Mouse (Mus musculus) intestine, embryonic 14.5 days (tissue): ENCODE measurements around the gene Tll1. TPM values are rescaled to one million over a fixed set of nuclear protein-coding genes. Genes with fewer than 3 reads are reported as not detected.

ENCODE experiments used
- ATAC-seq: fragments of 200-750 bp; cut with Nextera tagmentation; replicated peaks from 2 replicates; pipeline ENCODE4 v1.8.0; 2017; ENCODE audit warnings: low read depth, moderate number of reproducible peaks, moderate TSS enrichment, moderate library complexity; ENCODE audit not compliant: low FRiP score, low TSS enrichment
- DNase-seq: peaks from one replicate; pipeline ENCODE4 v3.0.0-alpha.2; 2018; ENCODE audit warnings: low spot score
- H3K27ac ChIP-seq: fragments of 300-500 bp; sonication (generic); 2 replicates; pipeline ENCODE4 v1.5.1; 2014; ENCODE audit warnings: low read depth, mild to moderate bottlenecking, control low read depth
- H3K27me3 ChIP-seq: fragments of 300-500 bp; sonication (generic); replicated peaks from 2 replicates; pipeline ENCODE4 v1.6.1; 2014; ENCODE audit warnings: low read length, control low read depth; ENCODE audit not compliant: control insufficient read depth, insufficient read depth
- H3K36me3 ChIP-seq: fragments of 300-500 bp; sonication (generic); 2 replicates; pipeline ENCODE4 v1.6.1; 2014; ENCODE audit warnings: low read length, control low read depth; ENCODE audit not compliant: control insufficient read depth, insufficient read depth
- H3K4me1 ChIP-seq: fragments of 300-500 bp; sonication (generic); replicated peaks from 2 replicates; pipeline ENCODE4 v1.6.1; 2014; ENCODE audit warnings: low read length, control low read depth, mixed read lengths; ENCODE audit not compliant: control insufficient read depth, insufficient read depth
- H3K4me2 ChIP-seq: fragments of 300-500 bp; sonication (generic); 2 replicates; pipeline ENCODE4 v1.6.1; 2014; ENCODE audit warnings: low read length
- H3K4me3 ChIP-seq: fragments of 300-500 bp; sonication (generic); 2 replicates; pipeline ENCODE4 v1.5.1; 2014; ENCODE audit warnings: low read depth, low read length, control low read depth, mixed read lengths
- H3K9ac ChIP-seq: fragments of 300-500 bp; sonication (generic); 2 replicates; pipeline ENCODE4 v1.6.1; 2014; ENCODE audit warnings: mild to moderate bottlenecking, low read length
- H3K9me3 ChIP-seq: fragments of 300-500 bp; sonication (generic); 2 replicates; pipeline ENCODE4 v1.6.1; 2016; ENCODE audit warnings: low read length, control low read depth; ENCODE audit not compliant: control insufficient read depth
- WGBS: fragments of 180-500 bp; shearing (Covaris S2); extraction: QIAGEN DNeasy Blood & Tissue Kit; methylation state at CpG from one replicate; pipeline ENCODE4 v1.1.7; 2014; 5-methylcytosine and 5-hydroxymethylcytosine counted together
- polyA plus RNA-seq: library from polyadenylated mRNA; unstranded; fragments of >200 nt; fragmentation: Nextera tagmentation; extraction: Ambion mirVana; gene quantifications from 2 replicates; pipeline ENCODE4 v1.2.1, GENCODE M21; 2014

Tll1 gene
- polyA plus RNA-seq, 1 experiment from 2014 or later, result 2.3 TPM

GRCm38 (mm10) chr8:64047963-64048505, 158.0 kb downstream of the Tll1 start:
- WGBS, result 44% methylated on average over 9 of the region's 9 CpGs
- H3K27me3 ChIP-seq, result no peaks in the 10 kb centered on the region
- H3K36me3 ChIP-seq, result no peaks in the 10 kb centered on the region
- ATAC-seq (no peak), DNase-seq (no peak)
- H3K9me3 ChIP-seq, result no peaks in the 10 kb centered on the region
- no peak overlapping the region for H3K27ac ChIP-seq
- no peak overlapping the region for H3K9ac ChIP-seq
- H3K4me2 ChIP-seq, result no peak overlapping the region
- H3K4me3 ChIP-seq, result no peak overlapping the region
- no peaks in the 10 kb centered on the region for H3K4me1 ChIP-seq

GRCm38 (mm10) chr8:64041303-64041884, 164.7 kb downstream of the Tll1 start:
- ATAC-seq, result peak; percentile 85
- H3K27me3 ChIP-seq, result no peaks in the 10 kb centered on the region
- 11% methylated on average over 6 of the region's 6 CpGs for WGBS
- H3K4me3 ChIP-seq, result no peak overlapping the region
- no peaks in the 10 kb centered on the region for H3K9me3 ChIP-seq
- no peak overlapping the region for H3K4me2 ChIP-seq
- no peaks in the 10 kb centered on the region for H3K36me3 ChIP-seq
- no peak overlapping the region for H3K27ac ChIP-seq
- no peak overlapping the region for H3K9ac ChIP-seq
- DNase-seq, result no peak
- H3K4me1 ChIP-seq, result no peaks in the 10 kb centered on the region

GRCm38 (mm10) chr8:64030672-64031385, 175.2 kb downstream of the Tll1 start:
- H3K27me3 ChIP-seq, result no peaks in the 10 kb centered on the region
- H3K4me3 ChIP-seq, result no peak overlapping the region
- 69% methylated on average over 4 of the region's 4 CpGs for WGBS
- no peaks in the 10 kb centered on the region for H3K36me3 ChIP-seq
- H3K9ac ChIP-seq, result no peak overlapping the region
- no peak overlapping the region for H3K4me2 ChIP-seq
- no peaks in the 10 kb centered on the region for H3K4me1 ChIP-seq
- ATAC-seq (no peak), DNase-seq (no peak)
- H3K9me3 ChIP-seq, result no peaks in the 10 kb centered on the region
- H3K27ac ChIP-seq, result no peak overlapping the region

GRCm38 (mm10) chr8:64030081-64030480, 176.0 kb downstream of the Tll1 start:
- DNase-seq (no peak), ATAC-seq (no peak)
- no peaks in the 10 kb centered on the region for H3K36me3 ChIP-seq
- no peaks in the 10 kb centered on the region for H3K27me3 ChIP-seq
- no peak overlapping the region for H3K4me3 ChIP-seq
- no peaks in the 10 kb centered on the region for H3K9me3 ChIP-seq
- H3K4me1 ChIP-seq, result no peaks in the 10 kb centered on the region
- H3K9ac ChIP-seq, result no peak overlapping the region
- no peak overlapping the region for H3K4me2 ChIP-seq
- no peak overlapping the region for H3K27ac ChIP-seq

GRCm38 (mm10) chr8:64029525-64029924, 176.5 kb downstream of the Tll1 start:
- no peak for ATAC-seq

GRCm38 (mm10) chr8:64024359-64024758, 181.7 kb downstream of the Tll1 start:
- WGBS, result 79% methylated on average over 5 of the region's 5 CpGs
- no peaks in the 10 kb centered on the region for H3K27me3 ChIP-seq
- no peak for DNase-seq
- H3K4me3 ChIP-seq, result no peak overlapping the region
- H3K9me3 ChIP-seq, result no peaks in the 10 kb centered on the region
- no peak for ATAC-seq
- no peak overlapping the region for H3K4me2 ChIP-seq
- no peak overlapping the region for H3K9ac ChIP-seq
- H3K27ac ChIP-seq, result no peak overlapping the region
- no peaks in the 10 kb centered on the region for H3K4me1 ChIP-seq
- H3K36me3 ChIP-seq, result no peaks in the 10 kb centered on the region

More at GRCm38 (mm10) chr8:64029525-64029924, 176.5 kb downstream of the Tll1 start:
- WGBS, result 94% methylated on average over 3 of the region's 3 CpGs
- Histone ChIP-seq H3K4me1 (no peaks in the 10 kb centered on the region), H3K4me2 (no peak overlapping the region), H3K36me3 (no peaks in the 10 kb centered on the region), H3K4me3 (no peak overlapping the region), H3K27ac (no peak overlapping the region), H3K9ac (no peak overlapping the region), H3K9me3 (no peaks in the 10 kb centered on the region), H3K27me3 (no peaks in the 10 kb centered on the region)
- no peak for DNase-seq

- Histone ChIP-seq H3K27me3 (no peaks in the 10 kb centered on the region), H3K9ac (no peak overlapping the region), H3K36me3 (no peaks in the 10 kb centered on the region), H3K9me3 (no peaks in the 10 kb centered on the region), H3K4me3 (no peak overlapping the region), H3K4me2 (no peak overlapping the region), H3K4me1 (no peaks in the 10 kb centered on the region), H3K27ac (no peak overlapping the region)
- no peak for ATAC-seq
- no peak for DNase-seq
- 32% methylated on average over 5 of the region's 5 CpGs for WGBS
Measured at GRCm38 (mm10) chr8:64023579-64023978, 182.5 kb downstream of the Tll1 start.

- DNase-seq (no peak), ATAC-seq (no peak)
- H3K27ac ChIP-seq, result no peak overlapping the region
- no peak overlapping the region for H3K4me3 ChIP-seq
- H3K36me3 ChIP-seq, result no peaks in the 10 kb centered on the region
- H3K9me3 ChIP-seq, result no peaks in the 10 kb centered on the region
- no peaks in the 10 kb centered on the region for H3K4me1 ChIP-seq
- H3K9ac ChIP-seq, result no peak overlapping the region
- no peaks in the 10 kb centered on the region for H3K27me3 ChIP-seq
- WGBS, result 90% methylated on average over 2 of the region's 2 CpGs
- no peak overlapping the region for H3K4me2 ChIP-seq
Measured at GRCm38 (mm10) chr8:64023027-64023426, 183.0 kb downstream of the Tll1 start.
